Comparison of ENCODE assay signal across 40 mouse cellular contexts in genomic region chr3:94436420-94436819, GRCm38 (mm10). TPM values are rescaled to one million over a fixed set of nuclear protein-coding genes. Genes with fewer than 3 reads are reported as not detected.
"Had no signal": no experiment of that assay in that cellular context is flagged by ENCODE, and none has a peak within 500 bp of the region (broad histone marks: within the 10 kb centered on the region; RNA-seq: fewer than 3 reads in every experiment).

No protein-coding gene starts in this region.

- H3K9ac ChIP-seq: heart, embryonic 12.5 days; heart, embryonic 13.5 days; heart, embryonic 15.5 days; hindbrain, embryonic 12.5 days; hindbrain, embryonic 13.5 days; hindbrain, embryonic 14.5 days; hindbrain, embryonic 15.5 days; intestine, embryonic 15.5 days; kidney, embryonic 15.5 days had no signal

- H3K27ac ChIP-seq: heart, embryonic 10.5 days; heart, embryonic 13.5 days; heart, embryonic 15.5 days; hindbrain, embryonic 10.5 days; hindbrain, embryonic 12.5 days; hindbrain, embryonic 13.5 days; hindbrain, embryonic 14.5 days; hindbrain, embryonic 15.5 days; hindbrain, postnatal 0 days; intestine, embryonic 15.5 days; kidney, embryonic 15.5 days; kidney, postnatal 0 days; layer of hippocampus, adult 2 months; left cerebral cortex, adult 2 months had no signal

- H3K36me3 ChIP-seq: heart, embryonic 10.5 days; heart, embryonic 12.5 days; heart, embryonic 13.5 days; heart, embryonic 15.5 days; hindbrain, embryonic 10.5 days; hindbrain, embryonic 12.5 days; hindbrain, embryonic 15.5 days; intestine, embryonic 15.5 days; kidney, embryonic 15.5 days had no signal

- H3K9me3 ChIP-seq: heart, embryonic 10.5 days; heart, embryonic 12.5 days; heart, embryonic 13.5 days; heart, embryonic 15.5 days; hindbrain, embryonic 10.5 days; hindbrain, embryonic 12.5 days; hindbrain, embryonic 13.5 days; hindbrain, embryonic 15.5 days; intestine, embryonic 15.5 days; kidney, embryonic 15.5 days had no signal

- DNase-seq: heart, postnatal 10 days; heart, postnatal 14 days; heart, postnatal 36 days; heart, postnatal 4 days; kidney, adult 11 months; kidney, adult 18-20 months; kidney, adult 2 months; kidney, adult 8-10 months; kidney, adult 9 months; kidney, postnatal 10 days; kidney, postnatal 14 days; kidney, postnatal 25 days; kidney, postnatal 36 days; kidney, postnatal 4 days; layer of hippocampus, adult 9-11 months; layer of hippocampus, postnatal 36 days had no signal

- H3K4me3 ChIP-seq: heart, embryonic 10.5 days; heart, embryonic 12.5 days; heart, embryonic 13.5 days; heart, embryonic 15.5 days; hindbrain, embryonic 10.5 days; hindbrain, embryonic 12.5 days; hindbrain, embryonic 13.5 days; hindbrain, embryonic 15.5 days; intestine, embryonic 15.5 days; kidney, embryonic 15.5 days; layer of hippocampus, adult 2 months; left cerebral cortex, adult 2 months had no signal

- ATAC-seq: hindbrain, embryonic 16.5 days; hindbrain, postnatal 0 days; inflammation-experienced regulatory T-cells, adult 6 months; intestine, embryonic 15.5 days; intestine, embryonic 16.5 days had no signal

- H3K4me1 ChIP-seq: heart, embryonic 10.5 days; heart, embryonic 12.5 days; heart, embryonic 13.5 days; heart, embryonic 15.5 days; hindbrain, embryonic 10.5 days; hindbrain, embryonic 12.5 days; hindbrain, embryonic 13.5 days; hindbrain, embryonic 15.5 days; intestine, embryonic 15.5 days; kidney, embryonic 15.5 days had no signal

- H3K4me2 ChIP-seq: heart, embryonic 12.5 days; heart, embryonic 13.5 days; heart, embryonic 15.5 days; hindbrain, embryonic 12.5 days; hindbrain, embryonic 13.5 days; hindbrain, embryonic 14.5 days; hindbrain, embryonic 15.5 days; intestine, embryonic 15.5 days; kidney, embryonic 15.5 days had no signal

- H3K27me3 ChIP-seq: hindbrain, embryonic 12.5 days; hindbrain, embryonic 15.5 days had no signal

RNA-seq across cellular contexts. Expression of gene Oaz3, which starts 7.3 kb away (rescaled TPM):
- total RNA-seq: heart, postnatal 10 days; heart, postnatal 14 days; heart, postnatal 25 days; heart, postnatal 36 days; heart, postnatal 4 days; hematopoietic stem cell, adult 5-6 weeks; hindbrain, postnatal 0 days; layer of hippocampus, adult 18-20 months; layer of hippocampus, adult 2 months; layer of hippocampus, postnatal 10 days; layer of hippocampus, postnatal 25 days; layer of hippocampus, postnatal 36 days; left cerebral cortex, adult 18-20 months; left cerebral cortex, adult 2 months had no signal

RNA-seq across cellular contexts. Expression of gene Lingo4, which starts 38.1 kb away (rescaled TPM):
- total RNA-seq: hematopoietic stem cell, adult 5-6 weeks had no signal
- polyA plus RNA-seq: heart, embryonic 10.5 days; heart, embryonic 12.5 days had no signal

RNA-seq across cellular contexts. Expression of gene Celf3, which starts 41.7 kb away (rescaled TPM):
- total RNA-seq: heart, postnatal 10 days; heart, postnatal 14 days; heart, postnatal 25 days; hematopoietic stem cell, adult 5-6 weeks had no signal
